Mouse (Mus musculus) lung, postnatal 0 days (tissue): Measurements from ENCODE around the gene Lrp10.

ENCODE experiments used
- CTCF ChIP-seq: IDR thresholded peaks from 2 replicates; pipeline ENCODE4 v1.5.1; 2016; ENCODE audit warnings: antibody characterized with exemption, mild to moderate bottlenecking
- EP300 ChIP-seq: IDR thresholded peaks from 2 replicates; pipeline ENCODE4 v1.6.1; 2016; ENCODE audit warnings: antibody characterized with exemption, mild to moderate bottlenecking, control low read depth

DNA sequence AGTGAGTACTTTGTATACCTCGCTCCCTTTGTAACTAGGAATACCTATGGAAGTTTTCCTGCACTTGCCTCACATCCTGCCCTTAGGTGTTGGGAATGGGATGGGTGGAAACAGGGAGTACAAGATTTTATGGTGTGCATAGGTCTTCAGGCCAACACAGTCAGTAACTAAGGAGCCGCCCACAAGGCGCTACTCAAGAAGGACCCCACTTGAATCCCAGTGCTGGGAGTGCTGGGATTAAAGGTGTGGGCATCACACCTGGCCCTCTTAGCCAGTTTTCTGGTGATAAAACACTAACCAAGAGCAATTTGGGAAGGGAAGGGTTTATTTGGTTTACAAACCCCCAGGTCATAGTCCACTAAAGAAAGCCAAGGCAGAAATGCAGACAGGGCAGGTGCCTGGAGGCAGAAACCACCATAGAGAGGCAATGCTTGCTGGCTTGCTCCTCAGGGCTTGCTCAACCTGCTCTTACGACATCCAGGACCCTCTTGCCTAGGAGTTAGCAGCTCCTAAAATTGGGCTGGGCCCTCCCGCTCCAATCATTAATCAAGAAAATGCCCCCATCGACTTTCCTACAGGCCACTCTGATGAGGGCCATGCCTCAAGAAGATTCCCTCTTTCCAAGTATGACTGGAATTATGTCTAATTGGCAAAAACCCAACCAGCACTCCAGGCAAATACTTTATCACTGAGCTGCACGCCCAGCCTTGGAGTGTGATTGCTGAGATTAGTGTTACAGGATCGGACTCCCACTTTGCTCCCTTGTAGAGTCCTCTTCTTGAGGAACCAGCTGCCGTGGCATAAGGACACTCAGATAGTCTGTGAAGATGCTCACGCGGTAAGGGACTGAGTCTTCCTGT, 9.0 kb upstream of the Lrp10 start:
- TF ChIP-seq EP300 = peak; percentile 75
- TF ChIP-seq CTCF = no peak
